Mouse (Mus musculus): ENCODE data around the gene Dis3.
A peak's percentile ranks its signal among the peaks of the same experiment; 100 is the strongest.
"Not testable (repeated sequence)": the region's sequence is repeated elsewhere in the genome, so short reads cannot be mapped to it uniquely, and the experiment has no call there.

The Dis3 gene

DNA sequence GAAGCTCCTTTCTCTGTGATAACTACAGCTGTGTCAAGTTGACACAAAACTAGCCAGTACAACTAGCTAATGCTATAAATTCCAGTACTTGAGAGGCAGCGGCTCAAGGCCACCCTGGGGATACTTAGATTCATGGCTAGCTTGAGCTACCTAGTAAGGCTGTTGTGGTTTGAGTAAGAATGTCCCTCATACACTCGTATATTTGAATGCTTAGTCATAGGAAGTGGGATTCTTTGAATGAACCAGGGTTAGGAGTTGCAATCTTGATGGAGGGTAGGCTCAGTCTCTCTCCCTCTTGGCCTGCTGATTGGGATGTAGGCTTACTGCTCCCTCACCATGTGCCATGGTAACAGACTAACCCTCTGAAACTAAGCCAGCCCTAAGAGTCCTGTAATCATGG is 36.5 kb downstream of the Dis3 start:
- DNase-seq (ENCODE audit: low read depth, low spot score) = no peak

DNA sequence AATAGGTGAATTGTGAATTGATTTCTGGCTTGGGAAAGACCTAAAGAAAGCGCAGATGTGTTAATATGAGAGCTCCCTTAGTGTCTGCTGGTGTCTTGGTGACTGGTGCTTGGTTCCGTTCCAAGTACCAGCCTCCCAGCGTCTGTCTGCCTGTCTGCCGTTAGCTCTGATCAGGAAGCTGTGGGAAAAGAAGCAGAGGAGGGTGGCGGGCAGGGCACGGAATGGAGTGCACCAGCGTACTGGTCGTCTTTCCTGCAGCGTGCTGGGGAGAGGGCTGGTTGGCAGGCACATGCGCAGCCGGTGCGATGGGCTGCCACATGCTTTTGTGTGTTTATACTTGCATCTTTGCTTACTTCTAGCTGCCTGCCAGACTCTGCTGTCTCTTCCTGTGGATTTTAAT is 39.0 kb downstream of the Dis3 start:
- no peak for DNase-seq (ENCODE audit: low read depth, low spot score)

DNA sequence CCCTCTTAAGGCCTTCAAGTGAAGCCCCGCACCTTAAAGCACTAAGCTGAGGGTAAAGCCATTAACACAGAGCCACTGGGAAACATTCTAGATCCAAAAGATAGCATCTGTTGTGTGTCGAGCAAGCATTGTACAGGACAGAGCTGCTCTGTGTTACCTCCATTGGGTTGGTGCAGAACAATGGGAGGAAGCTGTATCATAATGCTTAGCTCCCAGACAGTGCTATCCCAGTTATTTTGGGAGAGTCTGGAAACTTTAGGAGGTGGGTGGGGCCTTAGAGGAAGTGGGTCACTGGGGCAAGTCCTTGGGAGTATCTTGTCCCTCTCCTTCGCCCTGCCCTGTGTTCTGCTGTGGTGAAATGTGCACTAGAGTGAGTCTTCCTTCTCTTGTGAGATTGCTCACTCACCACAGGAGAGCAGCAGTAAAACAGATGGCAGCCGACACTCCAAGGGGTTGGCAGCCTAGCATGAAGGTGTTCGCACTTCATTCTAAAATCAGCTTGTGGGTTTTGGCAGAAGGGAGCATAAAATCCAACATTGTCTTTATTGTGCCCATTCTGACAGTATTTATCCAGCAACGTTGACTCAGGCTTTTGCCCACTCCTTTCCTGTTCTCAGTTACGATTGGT is 40.5 kb downstream of the Dis3 start:
- no peak for DNase-seq (ENCODE audit: low read depth, low spot score)

DNA sequence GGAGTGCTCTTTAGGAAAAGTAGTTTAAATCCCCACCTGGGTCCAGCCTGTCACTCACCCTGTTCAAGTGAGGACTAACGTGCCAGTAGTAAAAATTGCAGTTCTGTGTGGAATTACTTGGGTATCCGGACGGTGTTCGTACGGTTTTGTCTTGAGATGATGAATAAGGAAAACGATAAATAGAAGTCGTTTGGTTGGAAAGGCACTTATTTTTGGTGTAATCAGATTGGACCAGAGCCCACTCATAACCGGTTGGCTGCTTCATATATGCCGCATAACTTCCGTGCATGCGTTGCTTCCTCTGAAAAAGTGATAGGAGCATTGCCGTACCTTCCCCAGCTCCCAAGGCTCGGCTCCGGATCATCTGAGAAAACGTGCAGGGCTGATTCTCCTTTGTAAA is 52.8 kb downstream of the Dis3 start:
- DNase-seq (ENCODE audit: low read depth, low spot score) = no peak

DNA sequence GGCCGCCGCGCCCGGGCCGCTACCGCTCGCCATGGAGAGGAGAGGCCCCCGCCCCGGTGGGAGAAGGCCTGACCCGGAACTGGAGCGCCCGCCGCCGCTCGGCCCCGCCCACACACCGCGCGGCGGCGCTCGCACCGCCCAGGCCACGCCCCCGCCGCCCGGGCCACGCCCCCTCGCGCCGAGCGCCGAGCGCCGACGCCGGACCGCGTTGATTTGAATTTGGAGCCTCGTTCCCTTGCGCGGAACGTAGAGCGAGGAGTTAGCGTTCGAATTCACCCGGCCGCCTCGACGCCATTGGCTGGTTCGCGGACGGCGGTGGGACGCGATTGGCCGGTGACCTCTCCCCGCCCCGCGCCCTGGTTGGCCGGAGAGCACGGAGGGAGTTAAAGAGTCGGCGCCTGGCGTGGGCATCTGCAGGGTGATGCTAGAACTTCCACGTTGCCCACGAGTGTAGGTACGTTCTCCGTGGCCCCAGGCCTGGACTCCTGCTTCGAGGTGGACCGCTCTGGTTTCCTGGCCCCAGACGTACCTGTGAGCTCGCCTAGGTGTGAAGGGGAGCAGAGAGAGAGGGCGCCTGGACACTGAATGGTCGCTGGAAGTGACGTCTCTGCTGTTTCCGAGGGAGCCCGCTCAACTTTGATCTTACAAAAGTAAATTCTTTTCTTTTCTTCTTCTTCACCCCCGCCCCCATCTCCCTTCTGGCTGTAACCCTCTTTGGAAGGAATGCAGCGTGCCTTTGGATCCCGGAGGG is 53.4 kb downstream of the Dis3 start, which contains the start of the genes Mzt1 and Bora:
Gene Mzt1 (minus strand): TSS at position 104 of the 751 bp plus-strand sequence.
Gene Bora (plus strand): TSS at position 192 of the 751 bp plus-strand sequence.
- peak; percentile 67 for DNase-seq (ENCODE audit: low read depth, low spot score)

DNA sequence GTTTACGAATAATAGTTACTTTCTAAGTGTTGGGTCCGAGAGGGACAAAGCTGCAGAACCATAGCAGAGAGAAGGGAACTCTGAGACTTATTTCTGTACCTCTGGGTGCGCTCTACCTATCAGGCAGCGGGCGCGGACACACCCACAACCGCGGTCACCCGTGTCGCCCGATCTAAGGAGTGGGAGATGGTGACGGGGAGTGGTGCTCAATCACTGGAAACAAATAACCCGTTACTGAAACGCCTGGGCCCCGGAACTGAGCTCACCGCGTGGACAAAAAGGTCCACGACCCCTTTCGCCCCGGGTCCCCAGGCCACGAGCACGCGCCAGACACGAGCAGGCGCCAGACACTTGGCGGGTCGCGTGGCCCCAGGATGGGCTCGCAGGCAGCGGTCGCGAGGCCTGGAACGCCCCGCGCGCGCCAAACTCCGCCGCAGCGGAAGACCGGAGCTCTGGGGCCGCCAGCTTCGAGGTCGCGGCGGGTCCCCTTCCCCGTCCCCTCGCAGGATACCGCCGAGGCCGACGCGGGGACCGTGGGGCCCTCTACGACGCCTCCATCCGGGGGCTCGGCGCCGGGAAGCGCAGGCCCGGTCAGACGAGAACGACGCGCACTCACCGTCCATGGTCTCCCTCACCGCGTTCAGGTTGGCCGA is 54.1 kb downstream of the Dis3 start:
- no peak for DNase-seq (ENCODE audit: low read depth, low spot score)

DNA sequence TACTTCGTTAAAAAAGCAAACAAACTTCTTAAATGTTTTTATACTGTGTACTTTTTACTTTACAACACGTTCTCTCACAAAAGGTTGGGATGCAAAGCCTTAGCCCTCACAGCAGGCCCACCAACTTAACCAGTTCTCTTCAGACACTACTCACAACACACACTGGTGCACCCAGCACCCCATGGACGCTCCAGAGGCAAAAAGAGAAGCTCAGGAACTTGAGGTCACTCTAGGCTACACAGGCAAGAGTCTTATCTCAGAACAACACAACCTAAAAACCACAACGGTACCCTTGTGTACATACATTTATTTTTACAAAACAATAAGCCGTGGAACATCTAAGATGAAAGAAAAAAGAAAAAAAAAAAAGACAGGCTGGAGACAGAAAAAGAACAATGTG is 54.9 kb downstream of the Dis3 start:
- DNase-seq (ENCODE audit: low read depth, low spot score) = no peak

DNA sequence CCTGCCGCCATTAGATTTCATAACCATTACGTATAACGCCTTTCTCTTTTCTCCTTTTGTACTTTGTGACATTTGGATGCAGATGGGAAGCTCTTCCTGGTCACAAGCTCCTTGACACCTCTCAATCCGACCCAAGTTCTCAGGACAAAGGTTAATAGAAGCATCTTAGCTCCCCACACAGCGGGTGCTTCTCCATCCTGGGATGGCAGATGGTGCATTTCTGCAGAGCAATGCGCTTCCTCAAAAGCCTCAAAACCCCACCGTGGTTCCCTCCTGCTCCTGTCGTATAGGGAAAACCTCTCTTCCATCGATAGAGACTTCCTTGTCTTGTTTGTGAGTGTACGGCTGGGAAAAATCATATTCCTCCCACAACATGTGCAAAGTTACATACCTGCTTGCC is 55.5 kb downstream of the Dis3 start:
- no peak for DNase-seq (ENCODE audit: low read depth, low spot score)

DNA sequence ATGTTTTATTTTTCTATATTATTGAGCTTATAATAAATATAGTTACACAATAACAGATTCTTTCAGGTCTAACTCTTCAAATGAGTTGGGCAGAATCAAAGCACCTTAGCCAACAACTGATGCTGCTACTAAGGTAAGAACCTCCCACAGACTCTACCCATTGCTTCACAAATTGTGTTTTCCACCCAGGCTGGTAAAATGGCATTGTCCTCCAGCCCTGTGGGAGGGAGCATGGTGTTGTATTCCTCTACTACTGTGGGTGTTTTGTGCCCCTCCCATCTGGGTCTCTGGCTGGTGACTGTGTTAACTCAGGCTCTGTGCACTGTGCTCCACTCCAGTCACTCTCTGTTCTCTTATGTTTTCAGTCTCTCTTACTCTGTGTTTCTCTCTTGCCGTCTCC is 56.1 kb downstream of the Dis3 start:
- no peak for DNase-seq (ENCODE audit: low read depth, low spot score)

DNA sequence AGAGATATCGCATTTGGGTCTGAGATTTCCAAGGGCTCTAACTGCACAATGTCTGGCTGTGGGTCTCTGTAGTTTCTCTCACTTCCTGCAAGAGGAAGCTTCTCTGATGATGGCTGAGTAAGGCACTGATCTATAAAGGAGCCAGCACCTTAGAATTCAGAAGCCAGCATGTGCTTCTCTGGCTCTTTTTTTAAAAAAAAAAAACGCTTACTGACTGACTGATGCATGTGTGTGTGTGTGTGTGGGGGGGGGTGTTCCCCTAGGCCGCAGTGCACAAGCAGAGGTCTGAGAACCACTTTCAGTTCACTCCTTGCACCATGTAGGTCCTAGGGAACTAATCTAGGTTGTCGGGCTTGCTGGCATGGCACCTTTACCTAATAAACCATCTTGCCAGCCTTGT is 58.2 kb downstream of the Dis3 start:
- DNase-seq (ENCODE audit: low read depth, low spot score) = no peak

DNA sequence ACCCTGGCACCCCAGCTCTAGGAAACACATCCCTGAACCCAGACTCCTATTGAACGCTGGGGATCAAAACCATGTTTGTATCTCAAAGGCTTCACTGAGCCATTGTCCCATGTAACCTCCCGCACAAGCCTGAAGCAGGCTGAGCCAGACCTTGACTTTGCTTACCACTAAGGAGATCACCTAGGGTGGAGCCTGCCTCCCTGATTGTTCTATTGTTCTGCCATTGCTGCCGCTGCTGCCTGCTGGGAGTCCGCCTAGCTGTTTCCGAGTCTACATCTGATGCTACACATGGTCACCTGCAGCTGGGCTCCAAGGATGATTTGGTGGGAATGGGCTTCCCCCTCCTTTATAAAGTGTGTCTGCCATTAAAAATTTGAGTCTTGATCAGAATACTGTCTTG is 60.3 kb downstream of the Dis3 start:
- DNase-seq (ENCODE audit: low read depth, low spot score) = not testable (repeated sequence)

DNA sequence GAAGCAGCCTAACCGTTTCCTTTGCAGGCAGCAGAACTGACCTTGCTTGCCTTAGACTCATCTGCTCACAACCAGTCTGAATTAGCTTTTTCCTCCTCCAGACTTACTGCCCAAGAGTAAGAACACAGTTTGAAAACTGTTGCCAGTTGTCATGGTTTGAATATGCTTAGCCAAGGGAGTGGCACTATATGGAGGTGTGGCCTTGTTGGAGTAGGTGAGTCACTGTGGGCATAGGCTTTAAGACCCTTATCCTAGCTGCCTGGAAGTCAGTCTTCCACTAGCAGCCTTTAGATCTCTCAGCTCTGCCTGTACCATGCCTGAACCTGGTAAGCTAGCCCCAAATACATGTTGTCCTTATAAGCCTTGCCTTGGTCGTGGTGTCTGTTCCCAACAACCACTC is 61.9 kb downstream of the Dis3 start:
- DNase-seq (ENCODE audit: low read depth, low spot score) = no peak

DNA sequence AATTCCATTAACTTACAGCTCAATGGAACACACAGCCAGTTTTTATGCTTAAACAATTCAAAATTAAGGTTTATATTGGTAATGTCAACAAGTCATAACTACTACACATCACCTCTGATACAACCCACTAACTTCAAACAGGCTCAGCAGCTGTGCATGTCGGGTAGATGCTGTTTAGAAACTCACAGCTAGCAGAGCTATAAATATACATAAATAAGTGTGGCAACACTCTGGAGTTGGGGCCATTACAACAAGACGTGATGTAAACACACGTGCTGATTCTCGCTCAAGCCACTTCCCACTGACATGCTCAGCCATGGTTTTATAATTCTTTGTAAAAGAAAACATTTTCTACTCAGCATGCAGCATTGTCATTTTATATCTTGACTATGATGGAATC is 63.5 kb downstream of the Dis3 start:
- no peak for DNase-seq (ENCODE audit: low read depth, low spot score)

DNA sequence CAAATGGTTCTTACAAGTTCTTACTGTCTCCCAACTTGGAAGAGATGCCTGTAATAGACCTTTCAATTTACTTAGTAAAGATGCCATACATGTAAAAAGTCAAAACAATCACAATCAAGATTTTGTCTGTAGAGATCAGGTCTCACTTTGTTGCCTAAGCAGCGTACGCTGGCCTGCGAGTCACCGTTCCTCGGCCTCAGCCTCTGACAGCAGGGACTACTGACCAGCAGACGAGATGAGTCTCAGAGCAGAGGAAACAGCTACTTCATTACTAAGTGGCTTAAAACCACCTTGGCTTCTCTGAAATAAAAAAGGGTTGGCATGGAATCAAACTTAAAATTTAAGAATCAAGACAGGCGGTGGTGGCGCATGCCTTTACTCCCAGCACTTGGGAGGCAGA is 64.7 kb downstream of the Dis3 start:
- not testable (repeated sequence) for DNase-seq (ENCODE audit: low read depth, low spot score)

DNA sequence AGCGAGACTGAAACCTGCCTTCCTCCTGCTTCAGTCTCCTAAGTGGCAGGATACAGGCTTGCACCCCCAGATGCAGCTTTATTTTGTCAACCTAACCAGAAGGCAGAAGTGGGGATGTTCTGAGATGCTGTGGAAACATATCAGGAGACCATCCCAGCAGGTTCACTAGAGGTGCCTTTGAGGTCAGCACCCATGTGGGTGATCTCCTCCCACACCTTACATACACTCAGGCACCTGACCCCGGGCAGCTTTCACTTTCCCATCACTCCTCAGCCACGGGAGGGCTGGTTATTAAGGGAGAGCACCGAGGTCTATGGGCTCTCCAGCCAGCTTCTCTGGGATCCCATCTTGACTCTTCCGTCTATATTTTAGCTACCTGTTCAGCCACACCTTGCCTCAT is 67.0 kb downstream of the Dis3 start:
- DNase-seq (ENCODE audit: low read depth, low spot score) = no peak

DNA sequence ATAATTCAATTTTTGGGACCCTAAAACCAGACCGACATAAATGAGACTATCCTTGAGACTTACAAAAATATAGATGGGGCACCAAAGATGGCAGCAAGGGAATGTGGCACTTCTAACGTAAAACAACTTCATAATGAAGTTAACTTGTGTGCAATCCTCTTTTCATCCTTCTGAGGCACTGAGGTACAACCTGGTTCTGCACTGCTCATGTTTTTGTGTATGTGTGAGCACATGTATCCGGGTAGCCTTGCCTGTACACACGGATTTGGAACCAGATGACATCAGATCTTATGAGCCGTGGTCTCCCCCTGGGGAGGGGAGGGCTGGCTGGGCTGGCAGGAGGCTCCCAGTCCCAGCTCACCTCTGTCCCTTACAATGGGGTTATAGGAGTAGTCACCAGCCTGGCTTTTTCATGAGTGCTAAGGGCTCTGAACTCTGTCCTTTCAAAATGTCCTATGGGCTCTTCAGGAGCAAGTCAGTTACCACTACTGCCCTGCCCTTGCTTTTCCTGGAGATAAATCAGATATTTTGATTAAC is 68.2 kb downstream of the Dis3 start:
- DNase-seq (ENCODE audit: low read depth, low spot score) = no peak

DNA sequence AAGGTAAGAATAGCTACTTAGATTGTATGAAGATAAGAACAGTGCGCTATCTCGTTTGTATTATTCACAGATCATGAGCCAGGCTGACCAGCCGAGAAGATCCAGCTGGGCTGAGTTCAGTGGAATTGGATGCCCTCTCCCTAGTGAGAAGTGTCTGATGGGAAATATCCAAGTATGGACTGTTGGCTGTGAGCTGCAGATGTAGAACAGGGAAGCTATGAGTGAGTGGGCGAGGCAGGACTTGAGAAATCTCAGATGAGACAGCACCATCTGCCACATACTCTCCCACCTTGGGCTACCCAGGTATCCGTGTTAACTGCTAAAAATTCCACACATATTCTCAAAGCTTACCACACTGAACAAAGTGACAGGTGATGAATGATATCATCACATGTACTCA is 69.6 kb downstream of the Dis3 start:
- DNase-seq (ENCODE audit: low read depth, low spot score) = no peak
